Comparison of ENCODE assay signal across 16 mouse cellular contexts in genomic region chr8:105543703-105544102, GRCm38 (mm10). TPM values are rescaled to one million over a fixed set of nuclear protein-coding genes. Genes with fewer than 3 reads are reported as not detected.
DNase-seq lines count a peak whose midpoint lies in the region; ATAC-seq and TF ChIP-seq lines count a peak whose summit lies in the region.
"Had no signal": no experiment of that assay in that cellular context is flagged by ENCODE, and none has a peak within 500 bp of the region (broad histone marks: within the 10 kb centered on the region; RNA-seq: fewer than 3 reads in every experiment).

No protein-coding gene starts in this region.

- no peak for ATAC-seq in hindbrain, embryonic 14.5 days (ENCODE audit: low FRiP score)
- ATAC-seq in hindbrain, embryonic 11.5 days (ENCODE audit: low FRiP score), result no peak
- peak; percentile 15; the same call in 1 of the 2 replicates for ATAC-seq in lung, embryonic 16.5 days (ENCODE audit: low read depth)
- 0 out of 2 replicates have a peak, but pooled peaks have one; percentile 26 for ATAC-seq in heart, embryonic 16.5 days (replicated peaks; ENCODE audit: extremely low read depth, insufficient read depth, low FRiP score)
- no peak for ATAC-seq in stomach, embryonic 15.5 days (ENCODE audit: insufficient read depth, low FRiP score, low read depth)
- ATAC-seq: CD4-positive, CD25-positive, alpha-beta regulatory T cell, adult 4 months; inflammation-experienced regulatory T-cells, adult 6 months had no signal

- no peaks in the 10 kb centered on the region for H3K4me1 ChIP-seq in hindbrain, embryonic 14.5 days (replicated peaks; ENCODE audit: control insufficient read depth, insufficient read depth, low read length)
- H3K4me1 ChIP-seq in hindbrain, embryonic 11.5 days (replicated peaks; ENCODE audit: control insufficient read depth, insufficient read depth, low read length), result no peaks in the 10 kb centered on the region
- peaks cover 32% of the 10 kb centered on the region for H3K4me1 ChIP-seq in lung, embryonic 16.5 days (replicated peaks; ENCODE audit: control insufficient read depth, insufficient read depth, low read length)
- H3K4me1 ChIP-seq in lung, adult 2 months (ENCODE audit: control insufficient read depth, insufficient read depth, low read length), result peaks cover 32% of the 10 kb centered on the region
- H3K4me1 ChIP-seq in heart, embryonic 16.5 days (ENCODE audit: control insufficient read depth, insufficient read depth, low read length), result peaks cover 31% of the 10 kb centered on the region
- peaks cover 11% of the 10 kb centered on the region; the same call in 1 of the 2 replicates for H3K4me1 ChIP-seq in stomach, embryonic 15.5 days

- H3K9ac ChIP-seq in hindbrain, embryonic 14.5 days, result no peak overlapping the region
- no peak overlapping the region for H3K9ac ChIP-seq in hindbrain, embryonic 11.5 days (ENCODE audit: low read depth, low read length)
- no peak overlapping the region for H3K9ac ChIP-seq in lung, embryonic 16.5 days (ENCODE audit: low read length)
- no peak overlapping the region; the same call in 1 of the 2 replicates for H3K9ac ChIP-seq in heart, embryonic 16.5 days (ENCODE audit: low read length)
- H3K9ac ChIP-seq in stomach, embryonic 15.5 days, result no peak overlapping the region

- H3K4me2 ChIP-seq in hindbrain, embryonic 14.5 days (replicated peaks), result no peak overlapping the region
- no peak overlapping the region for H3K4me2 ChIP-seq in hindbrain, embryonic 11.5 days (replicated peaks; ENCODE audit: low read depth, low read length)
- H3K4me2 ChIP-seq in lung, embryonic 16.5 days (ENCODE audit: low read depth, low read length), result no peak overlapping the region
- H3K4me2 ChIP-seq in heart, embryonic 16.5 days (ENCODE audit: low read depth, low read length), result no peak overlapping the region
- H3K4me2 ChIP-seq in stomach, embryonic 15.5 days, result no peak overlapping the region

- TF ChIP-seq CTCF in lung, adult 2 months (IDR thresholded peaks at IDR 0.05; ENCODE audit: insufficient read depth, low read length), result no peak

- H3K27ac ChIP-seq in hindbrain, embryonic 14.5 days, result 0 out of 2 replicates have a peak overlapping the region, but pooled peaks have one; percentile 10
- no peak overlapping the region for H3K27ac ChIP-seq in hindbrain, embryonic 11.5 days (ENCODE audit: low read depth, low read length)
- H3K27ac ChIP-seq in lung, embryonic 16.5 days (ENCODE audit: low read length), result peak overlapping the region; percentile 60
- H3K27ac ChIP-seq in heart, embryonic 16.5 days (ENCODE audit: low read length), result peak overlapping the region; percentile 47
- H3K27ac ChIP-seq in stomach, embryonic 15.5 days, result peak overlapping the region; percentile 5; the same call in 1 of the 2 replicates

- H3K4me3 ChIP-seq in hindbrain, embryonic 14.5 days (replicated peaks; ENCODE audit: low read length), result no peak overlapping the region
- no peak overlapping the region for H3K4me3 ChIP-seq in hindbrain, embryonic 11.5 days (ENCODE audit: low read depth, low read length)
- no peak overlapping the region for H3K4me3 ChIP-seq in lung, embryonic 16.5 days (ENCODE audit: low read length)
- H3K4me3 ChIP-seq in lung, adult 2 months (replicated peaks; ENCODE audit: extremely low read depth, low read depth, low read length), result no peak overlapping the region
- no peak overlapping the region for H3K4me3 ChIP-seq in heart, embryonic 16.5 days (ENCODE audit: low read length)
- no peak overlapping the region for H3K4me3 ChIP-seq in stomach, embryonic 15.5 days (replicated peaks)
- H3K4me3 ChIP-seq: myocyte had no signal

- TF ChIP-seq POLR2A in lung, adult 2 months (IDR thresholded peaks at IDR 0.05; ENCODE audit: borderline replicate concordance, extremely low read depth, low read depth, low read length), result no peak

- WGBS in hindbrain, embryonic 14.5 days, result 54% methylated on average over 1 of the region's 1 CpGs
- WGBS in hindbrain, embryonic 11.5 days, result 65% methylated on average over 1 of the region's 1 CpGs
- whole genome bisulfite sequencing in lung, embryonic 16.5 days, result 17% methylated on average over 1 of the region's 1 CpGs
- 6% methylated on average over 1 of the region's 1 CpGs for WGBS in lung, adult 2 months
- 28% methylated on average over 1 of the region's 1 CpGs for WGBS in heart, embryonic 16.5 days
- 16% methylated on average over 1 of the region's 1 CpGs for WGBS in stomach, embryonic 15.5 days

- H3K27me3 ChIP-seq in hindbrain, embryonic 14.5 days (ENCODE audit: control insufficient read depth, insufficient read depth, low read length), result no peaks in the 10 kb centered on the region
- no peaks in the 10 kb centered on the region for H3K27me3 ChIP-seq in hindbrain, embryonic 11.5 days (ENCODE audit: control insufficient read depth, insufficient read depth, low read length)
- no peaks in the 10 kb centered on the region for H3K27me3 ChIP-seq in lung, embryonic 16.5 days (ENCODE audit: control insufficient read depth, insufficient read depth, low read depth, low read length)
- H3K27me3 ChIP-seq in heart, embryonic 16.5 days (ENCODE audit: control insufficient read depth, insufficient read depth, low read length), result no peaks in the 10 kb centered on the region
- H3K27me3 ChIP-seq in stomach, embryonic 15.5 days (replicated peaks), result no peaks in the 10 kb centered on the region
- H3K27me3 ChIP-seq: Patski had no signal

- no peaks in the 10 kb centered on the region for H3K9me3 ChIP-seq in hindbrain, embryonic 14.5 days (ENCODE audit: control insufficient read depth, low read length)
- no peaks in the 10 kb centered on the region for H3K9me3 ChIP-seq in hindbrain, embryonic 11.5 days (ENCODE audit: control insufficient read depth, low read length)
- H3K9me3 ChIP-seq in lung, embryonic 16.5 days (ENCODE audit: control insufficient read depth, low read length), result no peaks in the 10 kb centered on the region
- no peaks in the 10 kb centered on the region for H3K9me3 ChIP-seq in heart, embryonic 16.5 days (replicated peaks; ENCODE audit: control insufficient read depth, low read length)
- H3K9me3 ChIP-seq in stomach, embryonic 15.5 days, result no peaks in the 10 kb centered on the region

- no peak for DNase-seq in hindbrain, embryonic 14.5 days (ENCODE audit: low spot score)
- DNase-seq in hindbrain, embryonic 11.5 days (ENCODE audit: low spot score), result no peak
- no peak for DNase-seq in lung, adult 2 months
- no peak for DNase-seq in c-Kit-positive CD71-positive TER-119-positive erythroid progenitor cells, embryonic 14.5 days (ENCODE audit: low spot score)
- no peak for DNase-seq in retina, postnatal 1 day
- DNase-seq: adrenal gland, postnatal 25 days; cerebellum, adult 2 months; spleen, adult 18-20 months; thymus, adult 18-20 months had no signal

- H3K36me3 ChIP-seq in hindbrain, embryonic 14.5 days (replicated peaks; ENCODE audit: control insufficient read depth, insufficient read depth), result peaks cover 13% of the 10 kb centered on the region
- no peaks in the 10 kb centered on the region for H3K36me3 ChIP-seq in hindbrain, embryonic 11.5 days (ENCODE audit: control insufficient read depth, insufficient read depth, low read length)
- H3K36me3 ChIP-seq in lung, embryonic 16.5 days (ENCODE audit: control insufficient read depth, insufficient read depth, low read length), result peaks cover 8% of the 10 kb centered on the region
- H3K36me3 ChIP-seq in heart, embryonic 16.5 days (ENCODE audit: control insufficient read depth, insufficient read depth), result peaks cover 10% of the 10 kb centered on the region
- no peaks in the 10 kb centered on the region for H3K36me3 ChIP-seq in stomach, embryonic 15.5 days

RNA-seq across cellular contexts. Expression of gene Atp6v0d1, which starts 22.1 kb away (rescaled TPM):
- 231 and 245 TPM in 2 replicates for polyA plus RNA-seq in hindbrain, embryonic 14.5 days (2014; fragmentation: Nextera tagmentation; extraction: Ambion mirVana)
- polyA plus RNA-seq in hindbrain, embryonic 11.5 days (2014; fragmentation: Nextera tagmentation; extraction: Ambion mirVana), result 141 and 155 TPM in 2 replicates
- 87.3 and 93.0 TPM in 2 replicates for polyA plus RNA-seq in lung, embryonic 16.5 days (2015; fragmentation: Nextera tagmentation; extraction: Ambion mirVana)
- 101 and 121 TPM in 2 replicates for polyA plus RNA-seq in lung, adult 2 months (2012; rRNA removed)
- polyA plus RNA-seq in heart, embryonic 16.5 days (2015; fragmentation: Nextera tagmentation; extraction: Ambion mirVana), result 62.4 and 63.7 TPM in 2 replicates
- polyA plus RNA-seq in stomach, embryonic 15.5 days (2015; fragmentation: Nextera tagmentation; extraction: Ambion mirVana), result 73.2 and 75.8 TPM in 2 replicates

RNA-seq across cellular contexts. Expression of gene Hsd11b2, which starts 25.1 kb away (rescaled TPM):
- polyA plus RNA-seq in hindbrain, embryonic 14.5 days (2014; fragmentation: Nextera tagmentation; extraction: Ambion mirVana), result 6.1 and 7.0 TPM in 2 replicates
- 19.6 and 21.1 TPM in 2 replicates for polyA plus RNA-seq in hindbrain, embryonic 11.5 days (2014; fragmentation: Nextera tagmentation; extraction: Ambion mirVana)
- 1.6 and 2.2 TPM in 2 replicates for polyA plus RNA-seq in lung, embryonic 16.5 days (2015; fragmentation: Nextera tagmentation; extraction: Ambion mirVana)
- 2.1 and 4.8 TPM in 2 replicates for polyA plus RNA-seq in lung, adult 2 months (2012; rRNA removed)
- polyA plus RNA-seq in heart, embryonic 16.5 days (2015; fragmentation: Nextera tagmentation; extraction: Ambion mirVana), result 0.24 and 0.25 TPM in 2 replicates
- 2.5 and 2.7 TPM in 2 replicates for polyA plus RNA-seq in stomach, embryonic 15.5 days (2015; fragmentation: Nextera tagmentation; extraction: Ambion mirVana)
- polyA plus RNA-seq: CD4-positive, CD25-positive, alpha-beta regulatory T cell, adult 4 months; inflammation-experienced regulatory T-cells, adult 6 months had no signal

RNA-seq across cellular contexts. Expression of gene Zdhhc1, which starts 47.0 kb away (rescaled TPM):
- polyA plus RNA-seq in hindbrain, embryonic 14.5 days (2014; fragmentation: Nextera tagmentation; extraction: Ambion mirVana), result 32.7 and 33.1 TPM in 2 replicates
- 19.0 and 19.7 TPM in 2 replicates for polyA plus RNA-seq in hindbrain, embryonic 11.5 days (2014; fragmentation: Nextera tagmentation; extraction: Ambion mirVana)
- 48.3 and 48.4 TPM in 2 replicates for polyA plus RNA-seq in lung, embryonic 16.5 days (2015; fragmentation: Nextera tagmentation; extraction: Ambion mirVana)
- 130 and 133 TPM in 2 replicates for polyA plus RNA-seq in lung, adult 2 months (2012; rRNA removed)
- 26.3 and 31.3 TPM in 2 replicates for polyA plus RNA-seq in heart, embryonic 16.5 days (2015; fragmentation: Nextera tagmentation; extraction: Ambion mirVana)
- 32.2 and 34.7 TPM in 2 replicates for polyA plus RNA-seq in stomach, embryonic 15.5 days (2015; fragmentation: Nextera tagmentation; extraction: Ambion mirVana)

Comparison
In these comparisons a context has a peak if more than half of its experiments do, and no peak if none do; other contexts are left out.
1. ATAC-seq: peak in lung, embryonic 16.5 days (single experiment) and heart, embryonic 16.5 days (single experiment); none in hindbrain, embryonic 14.5 days (single experiment), hindbrain, embryonic 11.5 days (single experiment) and stomach, embryonic 15.5 days (single experiment).